Mouse (Mus musculus) embryonic facial prominence, embryonic 11.5 days (tissue): Measurements from ENCODE around the gene Dlgap1. TPM values are rescaled to one million over a fixed set of nuclear protein-coding genes. Genes with fewer than 3 reads are reported as not detected.

ENCODE experiments used
- ATAC-seq: fragments of 200-750 bp; cut with Nextera tagmentation; replicated peaks from 2 replicates; pipeline ENCODE4 v1.8.0; 2017; ENCODE audit warnings: low read depth; ENCODE audit not compliant: insufficient number of reproducible peaks, low FRiP score, low TSS enrichment
- DNase-seq: peaks from one replicate; pipeline ENCODE4 v3.0.0-alpha.2; 2015; ENCODE audit warnings: low spot score
- H3K27ac ChIP-seq: fragments of 300-500 bp; sonication (generic); replicated peaks from 2 replicates; pipeline ENCODE4 v1.5.1; 2014; ENCODE audit warnings: mild to moderate bottlenecking, low read depth, low read length, control low read depth
- H3K27me3 ChIP-seq: fragments of 300-500 bp; sonication (generic); 2 replicates; pipeline ENCODE4 v1.6.1; 2014; ENCODE audit warnings: mild to moderate bottlenecking, low read length, moderate library complexity, mixed read lengths; ENCODE audit not compliant: control insufficient read depth, insufficient read depth
- H3K36me3 ChIP-seq: fragments of 300-500 bp; sonication (generic); replicated peaks from 2 replicates; pipeline ENCODE4 v1.6.1; 2014; ENCODE audit warnings: low read depth, mild to moderate bottlenecking, low read length, moderate library complexity, mixed read lengths; ENCODE audit not compliant: control insufficient read depth, insufficient read depth
- H3K4me1 ChIP-seq: fragments of 300-500 bp; sonication (generic); 2 replicates; pipeline ENCODE4 v1.6.1; 2014; ENCODE audit warnings: low read length, mixed read lengths; ENCODE audit not compliant: control insufficient read depth, insufficient read depth
- H3K4me2 ChIP-seq: fragments of 300-500 bp; sonication (generic); 2 replicates; pipeline ENCODE4 v1.6.1; 2014; ENCODE audit warnings: low read depth, mild to moderate bottlenecking, control low read depth, low read length, moderate library complexity
- H3K4me3 ChIP-seq: fragments of 300-500 bp; sonication (generic); 2 replicates; pipeline ENCODE4 v1.5.1; 2014; ENCODE audit warnings: low read depth, low read length, control low read depth
- H3K9ac ChIP-seq: fragments of 300-500 bp; sonication (generic); replicated peaks from 2 replicates; pipeline ENCODE4 v1.6.1; 2014; ENCODE audit warnings: mild to moderate bottlenecking, control low read depth, low read length
- H3K9me3 ChIP-seq: fragments of 300-500 bp; sonication (generic); replicated peaks from 2 replicates; pipeline ENCODE4 v1.6.1; 2016; ENCODE audit warnings: mild to moderate bottlenecking, low read length, inconsistent platforms, mixed read lengths; ENCODE audit not compliant: control insufficient read depth
- WGBS: fragments of 180-500 bp; shearing (Covaris S2); extraction: QIAGEN DNeasy Blood & Tissue Kit; methylation state at CpG from one replicate; pipeline ENCODE4 v1.1.7; 2014; 5-methylcytosine and 5-hydroxymethylcytosine counted together
- microRNA counts: library from miRNA; unstranded; fragments of <30 nt; microRNA quantifications from one replicate; lab custom pipeline; 2016
- microRNA-seq: library from miRNA; unstranded; fragments of <30 nt; microRNA quantifications from one replicate; pipeline ENCODE4, GENCODE M21; 2016; ENCODE audit warnings: borderline number of aligned reads
- polyA plus RNA-seq: library from polyadenylated mRNA; unstranded; fragments of >200 nt; fragmentation: Nextera tagmentation; extraction: Ambion mirVana; gene quantifications from 2 replicates; pipeline ENCODE4 v1.2.1, GENCODE M21; 2014

The Dlgap1 gene
- polyA plus RNA-seq, 1 experiment from 2014 or later = 2.4 TPM

DNA sequence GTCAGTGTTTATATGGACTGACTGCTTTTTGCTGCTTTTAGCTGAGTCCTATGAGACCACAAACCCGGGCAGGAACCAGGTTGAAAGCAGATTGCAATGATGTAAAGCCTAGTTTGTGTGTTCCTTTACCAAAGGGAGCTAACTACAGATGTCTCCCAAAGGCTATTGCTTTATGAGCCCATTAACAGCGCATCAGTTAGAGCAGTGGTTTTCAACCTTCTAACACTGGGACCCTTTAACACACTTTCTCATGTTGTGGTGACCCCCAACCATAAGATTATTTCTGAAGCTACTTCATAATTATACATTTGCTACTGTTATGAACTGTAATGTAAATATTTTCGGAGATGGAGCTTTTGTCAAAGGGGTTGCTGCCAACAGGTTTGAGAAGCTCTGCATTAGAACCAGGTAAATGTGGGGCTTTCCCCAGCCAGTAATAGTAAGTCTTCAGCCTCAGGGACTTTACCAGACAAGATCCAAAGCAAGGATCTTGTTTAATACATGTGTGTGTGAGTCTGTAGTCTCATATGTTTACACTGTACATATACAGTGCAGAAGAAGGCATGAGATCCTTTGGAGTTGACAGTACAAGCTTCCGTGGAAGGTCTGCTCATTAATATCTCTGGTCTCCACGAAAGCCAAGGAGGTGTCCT, 899.8 kb downstream of the Dlgap1 start:
- H3K27ac ChIP-seq = no peak overlapping the region

DNA sequence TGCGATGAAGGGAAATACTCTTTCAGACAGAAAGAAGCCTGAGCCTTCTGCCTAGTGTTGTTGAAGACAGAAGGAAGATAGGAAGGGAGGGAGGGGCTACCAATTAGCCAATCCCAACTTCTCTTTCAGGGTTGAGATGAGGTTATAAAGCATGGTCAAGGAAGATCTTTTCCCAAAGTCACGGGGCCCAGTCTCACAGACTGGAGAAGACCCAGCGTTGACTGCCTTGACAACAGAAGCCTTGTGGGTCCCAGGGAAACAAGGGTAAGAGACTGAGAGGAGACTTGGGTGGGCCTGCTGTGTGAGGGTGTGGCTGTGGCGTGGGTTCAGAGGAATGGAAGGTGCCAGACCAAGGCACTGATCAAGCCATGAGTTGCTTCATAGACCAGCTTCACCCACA, 901.7 kb downstream of the Dlgap1 start:
- no peak for ATAC-seq
- Histone ChIP-seq H3K27me3 (no peaks in the 10 kb centered on the region), H3K4me3 (no peak overlapping the region), H3K4me1 (peaks cover 7% of the 10 kb centered on the region), H3K9me3 (no peaks in the 10 kb centered on the region), H3K4me2 (no peak overlapping the region), H3K9ac (no peak overlapping the region), H3K27ac (no peak overlapping the region), H3K36me3 (no peaks in the 10 kb centered on the region)
- 90% methylated on average over 4 of the region's 4 CpGs for WGBS
- DNase-seq = no peak

More for the DNA sequence above, 899.8 kb downstream of the Dlgap1 start:
- ATAC-seq (no peak), DNase-seq (no peak)
- H3K9ac ChIP-seq = no peak overlapping the region
- peaks cover 7% of the 10 kb centered on the region for H3K4me1 ChIP-seq
- H3K36me3 ChIP-seq = no peaks in the 10 kb centered on the region
- no peak overlapping the region for H3K4me2 ChIP-seq
- WGBS = 83% methylated on average over 5 of the region's 5 CpGs
- H3K4me3 ChIP-seq = no peak overlapping the region
- no peaks in the 10 kb centered on the region for H3K27me3 ChIP-seq
- no peaks in the 10 kb centered on the region for H3K9me3 ChIP-seq

MicroRNAs encoded within 50 kb of the gene (microRNA counts, 519-probe panel; counts per million panel counts)
- microRNA mmu-miR-1195 (lab: Ali Mortazavi, UCI) = not detected

Small RNAs within 50 kb of the gene (microRNA-seq; reads per million reads assigned to microRNA genes)
- gene Mir1195 = not detected
